Mouse (Mus musculus) cerebellum, adult 2 months (tissue): ENCODE results near the gene Bach2.

ENCODE experiments used
- CTCF ChIP-seq: fragments of 200-500 bp; IDR thresholded peaks from 2 replicates; pipeline ENCODE4 v1.5.1; 2011; ENCODE audit warnings: low read depth, mild to moderate bottlenecking, control low read depth, low read length, moderate library complexity, borderline replicate concordance; ENCODE audit not compliant: insufficient read depth
- POLR2A ChIP-seq: fragments of 200-500 bp; IDR thresholded peaks from 2 replicates; pipeline ENCODE4 v1.6.1; 2011; ENCODE audit warnings: low read length, control low read depth, borderline replicate concordance; ENCODE audit not compliant: insufficient read depth

GRCm38 (mm10) chr4:32588237-32588636 lies 349.6 kb downstream of the Bach2 start:
- TF ChIP-seq CTCF, result no peak
- TF ChIP-seq POLR2A, result no peak
